12 mouse cellular contexts compared by ENCODE assay signal in genomic region chr19:6475129-6475528, GRCm38 (mm10). TPM values are rescaled to one million over a fixed set of nuclear protein-coding genes. Genes with fewer than 3 reads are reported as not detected.
DNase-seq lines count a peak whose midpoint lies in the region; ATAC-seq and TF ChIP-seq lines count a peak whose summit lies in the region.
"Had no signal": no experiment of that assay in that cellular context is flagged by ENCODE, and none has a peak within 500 bp of the region (broad histone marks: within the 10 kb centered on the region; RNA-seq: fewer than 3 reads in every experiment).

No protein-coding gene starts in this region.

- 0 out of 2 replicates have a peak, but pooled peaks have one; percentile 51 for ATAC-seq in common myeloid progenitor, adult 5-6 weeks (replicated peaks; ENCODE audit: low read depth, poor library complexity, severe bottlenecking)
- no peak for ATAC-seq in inflammation-experienced regulatory T-cells, adult 6 months
- ATAC-seq: midbrain, embryonic 13.5 days had no signal

- no peaks in the 10 kb centered on the region for H3K36me3 ChIP-seq in thymus, adult 2 months (ENCODE audit: control insufficient read depth, insufficient read depth, low read length)
- H3K36me3 ChIP-seq: embryonic facial prominence, embryonic 13.5 days had no signal

- peak overlapping the region; percentile 25; the same call in 1 of the 2 replicates for H3K27ac ChIP-seq in left cerebral cortex, adult 2 months
- H3K27ac ChIP-seq in thymus, adult 2 months (ENCODE audit: control insufficient read depth, insufficient read depth, low read length), result no peak overlapping the region
- H3K27ac ChIP-seq: embryonic facial prominence, embryonic 13.5 days; midbrain, embryonic 13.5 days had no signal

- no peak for TF ChIP-seq CTCF in left cerebral cortex, adult 2 months (IDR thresholded peaks at IDR 0.05)
- no peak for TF ChIP-seq CTCF in thymus, adult 2 months (IDR thresholded peaks at IDR 0.05; ENCODE audit: borderline replicate concordance, control insufficient read depth, extremely low read depth, insufficient read depth, low read length, poor library complexity)

- TF ChIP-seq POLR2A in thymus, adult 2 months (IDR thresholded peaks at IDR 0.05; ENCODE audit: control insufficient read depth, extremely low read depth, insufficient read depth, low read length, poor library complexity), result no peak

- 50% methylated on average over 5 of the region's 5 CpGs for WGBS in thymus, adult 2 months

- no peak overlapping the region for H3K4me3 ChIP-seq in left cerebral cortex, adult 2 months
- H3K4me3 ChIP-seq in thymus, adult 2 months (ENCODE audit: control insufficient read depth, insufficient read depth, low read length), result no peak overlapping the region
- H3K4me3 ChIP-seq: embryonic facial prominence, embryonic 13.5 days; hindbrain, embryonic 13.5 days; midbrain, embryonic 13.5 days had no signal

- peak; percentile 45 for DNase-seq in adrenal gland, postnatal 14 days
- DNase-seq in adrenal gland, postnatal 10 days, result no peak
- DNase-seq in left cerebral cortex, adult 2 months (ENCODE audit: extremely low spot score in 1 of 2, low spot score in 2 of 2), result no peak
- DNase-seq in left cerebral cortex, postnatal 10 days (ENCODE audit: extremely low spot score in 1 of 2, low spot score in 2 of 2), result no peak
- DNase-seq in lung, postnatal 10 days, result peak; percentile 59
- no peak for DNase-seq in thymus, adult 2 months
- DNase-seq: gastrocnemius, postnatal 36 days had no signal

- intact Hi-C loops in left cerebral cortex, adult 2 months (cut with DNase I), result no loop called here
- intact Hi-C loops in left cerebral cortex, postnatal 10 days (cut with DNase I), result no loop called here

- H3K27me3 ChIP-seq in thymus, adult 2 months (ENCODE audit: control insufficient read depth, insufficient read depth, low read length), result no peaks in the 10 kb centered on the region
- H3K27me3 ChIP-seq: embryonic facial prominence, embryonic 13.5 days; hindbrain, embryonic 13.5 days; midbrain, embryonic 13.5 days had no signal

- H3K4me1 ChIP-seq in thymus, adult 2 months (replicated peaks; ENCODE audit: control insufficient read depth, insufficient read depth, low read length), result no peaks in the 10 kb centered on the region
- H3K4me1 ChIP-seq: embryonic facial prominence, embryonic 13.5 days had no signal

RNA-seq across cellular contexts. Expression of gene Nrxn2, which starts 56.6 kb away (rescaled TPM):
- total RNA-seq in adrenal gland, postnatal 14 days (2021), result 7.8 and 9.3 TPM in 2 replicates
- 10 to 100 TPM in 1 of 2 experiments, 1 to 10 TPM in 1; 7.5 to 14.5 TPM for total RNA-seq in adrenal gland, postnatal 10 days (2021)
- total RNA-seq in left cerebral cortex, adult 2 months (2021), result 100 to 1,000 TPM; 618 to 620 TPM
- 100 to 1,000 TPM; 809 to 835 TPM for total RNA-seq in left cerebral cortex, postnatal 10 days (2021)
- total RNA-seq in common myeloid progenitor, adult 5-6 weeks (2017), result not detected in 2 replicates
- under 1 TPM in 1 of 3 experiments, not detected in 2; 0.26 TPM for polyA plus RNA-seq in inflammation-experienced regulatory T-cells, adult 6 months (2017; shearing (Covaris generic))
- polyA plus RNA-seq in thymus, adult 2 months (2012; rRNA removed), result 1.2 and 1.5 TPM in 2 replicates

Comparison
In these comparisons a context has a peak if more than half of its experiments do, and no peak if none do; other contexts are left out.
1. DNase-seq: peak in adrenal gland, postnatal 14 days (single experiment) and lung, postnatal 10 days (single experiment); none in adrenal gland, postnatal 10 days (single experiment), left cerebral cortex, adult 2 months (0 of 2), left cerebral cortex, postnatal 10 days (0 of 2) and thymus, adult 2 months (single experiment).
2. RNA of gene Nrxn2, which starts 56.6 kb away (total RNA-seq): 809 to 835 TPM in left cerebral cortex, postnatal 10 days and 618 to 620 TPM in left cerebral cortex, adult 2 months; 7.5 to 14.5 TPM in adrenal gland, postnatal 10 days, 7.8 to 9.3 TPM in adrenal gland, postnatal 14 days and not detected in common myeloid progenitor, adult 5-6 weeks; every median in the first group is over 10 times any median in the second.